Mouse (Mus musculus) intestine, postnatal 0 days (tissue): Measurements from ENCODE around the gene Nmt1. TPM values are rescaled to one million over a fixed set of nuclear protein-coding genes. Genes with fewer than 3 reads are reported as not detected.

Source experiments
- ATAC-seq: fragments of 200-750 bp; cut with Nextera tagmentation; 2 replicates; pipeline ENCODE4 v1.8.0; 2017; ENCODE audit warnings: mild to moderate bottlenecking, moderate TSS enrichment, moderate library complexity
- H3K27ac ChIP-seq: fragments of 300-500 bp; sonication (generic); 2 replicates; pipeline ENCODE4 v1.5.1; 2014; ENCODE audit warnings: mild to moderate bottlenecking, low read depth, low read length, moderate library complexity
- H3K27me3 ChIP-seq: fragments of 300-500 bp; sonication (generic); replicated peaks from 2 replicates; pipeline ENCODE4 v1.6.1; 2014; ENCODE audit warnings: low read length, mixed read lengths; ENCODE audit not compliant: control insufficient read depth, insufficient read depth
- H3K36me3 ChIP-seq: fragments of 300-500 bp; sonication (generic); 2 replicates; pipeline ENCODE4 v1.6.1; 2014; ENCODE audit warnings: mild to moderate bottlenecking, moderate library complexity; ENCODE audit not compliant: control insufficient read depth, insufficient read depth
- H3K4me1 ChIP-seq: fragments of 300-500 bp; sonication (generic); replicated peaks from 2 replicates; pipeline ENCODE4 v1.6.1; 2014; ENCODE audit warnings: antibody characterized with exemption, low read length, mixed read lengths; ENCODE audit not compliant: control insufficient read depth, insufficient read depth
- H3K4me2 ChIP-seq: fragments of 300-500 bp; sonication (generic); replicated peaks from 2 replicates; pipeline ENCODE4 v1.6.1; 2014; ENCODE audit warnings: low read depth, mild to moderate bottlenecking, moderate library complexity
- H3K4me3 ChIP-seq: fragments of 300-500 bp; sonication (generic); 2 replicates; pipeline ENCODE4 v1.5.1; 2014; ENCODE audit warnings: low read depth, low read length
- H3K9ac ChIP-seq: fragments of 300-500 bp; sonication (generic); 2 replicates; pipeline ENCODE4 v1.6.1; 2014; ENCODE audit warnings: mild to moderate bottlenecking, low read depth, low read length
- H3K9me3 ChIP-seq: fragments of 300-500 bp; sonication (generic); 2 replicates; pipeline ENCODE4 v1.6.1; 2016; ENCODE audit warnings: mixed run types; ENCODE audit not compliant: control insufficient read depth
- CTCF ChIP-seq: sonication (generic); IDR thresholded peaks from 2 replicates; pipeline ENCODE4 v1.5.1; 2016; ENCODE audit warnings: low read depth, mild to moderate bottlenecking, control low read depth, antibody characterized with exemption, moderate library complexity
- WGBS: fragments of 180-500 bp; shearing (Covaris S2); extraction: QIAGEN DNeasy Blood & Tissue Kit; methylation state at CpG from one replicate; pipeline ENCODE4 v1.1.7; 2014; 5-methylcytosine and 5-hydroxymethylcytosine counted together
- polyA plus RNA-seq: library from polyadenylated mRNA; unstranded; fragments of >200 nt; fragmentation: Nextera tagmentation; extraction: Ambion mirVana; gene quantifications from 2 replicates; pipeline ENCODE4 v1.2.1, GENCODE M21; 2015

The Nmt1 gene
- polyA plus RNA-seq: 58.4 and 63.1 TPM in 2 replicates

- no peaks in the 10 kb centered on the region for H3K9me3 ChIP-seq
- no peaks in the 10 kb centered on the region for H3K27me3 ChIP-seq
- peak within 1 kb of the TSS; percentile 78 for H3K4me2 ChIP-seq
- WGBS: under 1% methylated on average over 36 of the region's 36 CpGs
- TF ChIP-seq CTCF: no peak
- peaks cover 4% of the 10 kb centered on the region for H3K4me1 ChIP-seq
- ATAC-seq: peak; percentile 98
- H3K27ac ChIP-seq: peak within 1 kb of the TSS; percentile 50
- H3K9ac ChIP-seq: peak within 1 kb of the TSS; percentile 65
- H3K4me3 ChIP-seq: peak within 1 kb of the TSS; percentile 84
- H3K36me3 ChIP-seq: no peaks in the 10 kb centered on the region
Observed at GRCm38 (mm10) chr11:103028176-103028891, at the start of gene Nmt1, which contains the start of gene Dcakd. Gene Nmt1, plus strand, starts transcription at chr11:103028190. Gene Dcakd, minus strand, starts transcription at chr11:103028333.

GRCm38 (mm10) chr11:102981151-102981890 lies 46.7 kb upstream of the Nmt1 start:
- Histone ChIP-seq H3K4me3 (no peak overlapping the region), H3K27me3 (no peaks in the 10 kb centered on the region), H3K4me2 (no peak overlapping the region), H3K27ac (no peak overlapping the region), H3K36me3 (no peaks in the 10 kb centered on the region), H3K4me1 (no peaks in the 10 kb centered on the region), H3K9ac (no peak overlapping the region), H3K9me3 (no peaks in the 10 kb centered on the region)
- WGBS: 52% methylated on average over 10 of the region's 10 CpGs
- no peak for ATAC-seq
- no peak for TF ChIP-seq CTCF

GRCm38 (mm10) chr11:102984086-102984485 lies 43.9 kb upstream of the Nmt1 start:
- Histone ChIP-seq H3K9me3 (no peaks in the 10 kb centered on the region), H3K4me1 (no peaks in the 10 kb centered on the region), H3K4me2 (no peak overlapping the region), H3K9ac (no peak overlapping the region), H3K4me3 (no peak overlapping the region), H3K27ac (no peak overlapping the region), H3K36me3 (no peaks in the 10 kb centered on the region), H3K27me3 (peaks cover 8% of the 10 kb centered on the region)
- TF ChIP-seq CTCF: no peak
- WGBS: 89% methylated on average over 9 of the region's 9 CpGs
- no peak for ATAC-seq

GRCm38 (mm10) chr11:102984615-102985014 lies 43.4 kb upstream of the Nmt1 start:
- 59% methylated on average over 4 of the region's 4 CpGs for WGBS
- no peak overlapping the region for H3K9ac ChIP-seq
- TF ChIP-seq CTCF: no peak
- H3K4me1 ChIP-seq: no peaks in the 10 kb centered on the region
- peaks cover 13% of the 10 kb centered on the region for H3K27me3 ChIP-seq
- no peak for ATAC-seq
- H3K27ac ChIP-seq: no peak overlapping the region
- H3K9me3 ChIP-seq: no peaks in the 10 kb centered on the region
- H3K4me3 ChIP-seq: no peak overlapping the region
- no peak overlapping the region for H3K4me2 ChIP-seq
- no peaks in the 10 kb centered on the region for H3K36me3 ChIP-seq

- no peaks in the 10 kb centered on the region for H3K36me3 ChIP-seq
- no peak overlapping the region for H3K27ac ChIP-seq
- H3K4me2 ChIP-seq: no peak overlapping the region
- 62% methylated on average over 6 of the region's 6 CpGs for WGBS
- H3K4me1 ChIP-seq: no peaks in the 10 kb centered on the region
- ATAC-seq: no peak
- no peaks in the 10 kb centered on the region for H3K9me3 ChIP-seq
- no peak overlapping the region for H3K9ac ChIP-seq
- H3K4me3 ChIP-seq: no peak overlapping the region
- H3K27me3 ChIP-seq: peaks cover 18% of the 10 kb centered on the region
- no peak for TF ChIP-seq CTCF
Observed at GRCm38 (mm10) chr11:102985160-102985559, 42.8 kb upstream of the Nmt1 start.

GRCm38 (mm10) chr11:102989641-102990151 lies 38.3 kb upstream of the Nmt1 start:
- Histone ChIP-seq H3K27me3 (peaks cover 36% of the 10 kb centered on the region), H3K4me1 (no peaks in the 10 kb centered on the region), H3K9ac (no peak overlapping the region), H3K4me2 (peak overlapping the region; percentile 65), H3K9me3 (no peaks in the 10 kb centered on the region), H3K36me3 (peaks cover 7% of the 10 kb centered on the region; the same call in 1 of the 2 replicates), H3K4me3 (peak overlapping the region; percentile 34), H3K27ac (no peak overlapping the region)
- TF ChIP-seq CTCF: no peak
- no peak for ATAC-seq
- 11% methylated on average over 28 of the region's 28 CpGs for WGBS
